Mouse (Mus musculus): Measurements from ENCODE around the gene Il27. TPM values are rescaled to one million over a fixed set of nuclear protein-coding genes. Genes with fewer than 3 reads are reported as not detected.

Gene Il27
- polyA plus RNA-seq, 1 experiment, result 1.8 TPM

DNA sequence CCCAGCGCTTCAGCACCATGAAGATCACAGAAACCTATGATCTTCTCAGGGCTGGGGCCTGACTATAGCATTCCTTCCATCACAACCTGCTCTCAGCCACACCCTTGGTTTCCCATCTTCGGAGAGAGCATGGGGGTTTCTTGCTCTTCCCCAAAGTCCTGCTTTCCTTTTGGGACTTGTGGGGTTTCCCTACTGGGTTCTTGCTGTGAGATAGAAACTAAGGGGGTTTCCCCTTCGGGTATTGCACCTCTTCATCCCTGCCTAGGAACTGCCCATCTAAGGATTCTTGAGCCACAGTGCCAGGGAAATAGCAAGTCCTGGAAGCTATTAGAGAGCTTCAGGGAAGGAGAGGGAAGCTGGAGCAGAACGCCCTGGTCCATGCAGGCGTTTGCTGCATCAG lies 1.1 kb upstream of the Il27 start:
- WGBS, result 92% methylated on average over 5 of the region's 5 CpGs
- no peak for TF ChIP-seq POLR2A (IDR thresholded peaks at IDR 0.05; ENCODE audit: control insufficient read depth, extremely low read depth, insufficient read depth, low read length, poor library complexity)
- no peak for TF ChIP-seq CTCF (IDR thresholded peaks at IDR 0.05; ENCODE audit: borderline replicate concordance, control insufficient read depth, extremely low read depth, insufficient read depth, low read length, poor library complexity)
- Histone ChIP-seq H3K27ac (ENCODE audit: control insufficient read depth, insufficient read depth, low read length) (no peak overlapping the region), H3K36me3 (ENCODE audit: control insufficient read depth, insufficient read depth, low read length) (no peaks in the 10 kb centered on the region), H3K4me1 (replicated peaks; ENCODE audit: control insufficient read depth, insufficient read depth, low read length) (no peaks in the 10 kb centered on the region), H3K27me3 (ENCODE audit: control insufficient read depth, insufficient read depth, low read length) (no peaks in the 10 kb centered on the region), H3K4me3 (ENCODE audit: control insufficient read depth, insufficient read depth, low read length) (no peak overlapping the region)
- DNase-seq, result no peak

DNA sequence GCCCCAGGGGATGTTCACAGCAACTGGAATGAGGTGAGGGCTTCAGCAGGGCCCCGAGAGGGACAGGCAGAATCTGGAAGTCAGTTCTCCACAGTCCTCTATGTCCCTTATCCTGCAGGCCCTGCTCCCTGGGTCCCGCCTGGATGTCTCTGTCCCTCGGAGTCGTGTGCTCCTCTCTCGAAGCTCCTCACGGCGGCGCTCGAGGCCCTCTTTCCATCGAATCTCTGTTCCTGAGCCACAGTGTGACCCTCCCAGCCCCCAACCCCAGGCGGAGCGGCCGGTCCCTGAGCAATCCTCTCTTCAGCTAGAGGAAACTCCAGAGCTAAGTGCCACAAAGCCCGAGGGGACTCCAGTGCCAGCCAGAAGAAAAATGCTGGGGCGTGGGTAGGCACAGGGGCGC lies 7.0 kb downstream of the Il27 start:
- no peaks in the 10 kb centered on the region for H3K27me3 ChIP-seq (ENCODE audit: control insufficient read depth, insufficient read depth, low read length)
- WGBS, result 91% methylated on average over 16 of the region's 16 CpGs
- no peaks in the 10 kb centered on the region for H3K36me3 ChIP-seq (ENCODE audit: control insufficient read depth, insufficient read depth, low read length)
- TF ChIP-seq CTCF (IDR thresholded peaks at IDR 0.05; ENCODE audit: borderline replicate concordance, control insufficient read depth, extremely low read depth, insufficient read depth, low read length, poor library complexity) (no peak), POLR2A (IDR thresholded peaks at IDR 0.05; ENCODE audit: control insufficient read depth, extremely low read depth, insufficient read depth, low read length, poor library complexity) (no peak)
- H3K4me1 ChIP-seq (replicated peaks; ENCODE audit: control insufficient read depth, insufficient read depth, low read length), result peaks cover 21% of the 10 kb centered on the region
- no peak for DNase-seq
- no peak overlapping the region for H3K27ac ChIP-seq (ENCODE audit: control insufficient read depth, insufficient read depth, low read length)
- no peak overlapping the region for H3K4me3 ChIP-seq (ENCODE audit: control insufficient read depth, insufficient read depth, low read length)

DNA sequence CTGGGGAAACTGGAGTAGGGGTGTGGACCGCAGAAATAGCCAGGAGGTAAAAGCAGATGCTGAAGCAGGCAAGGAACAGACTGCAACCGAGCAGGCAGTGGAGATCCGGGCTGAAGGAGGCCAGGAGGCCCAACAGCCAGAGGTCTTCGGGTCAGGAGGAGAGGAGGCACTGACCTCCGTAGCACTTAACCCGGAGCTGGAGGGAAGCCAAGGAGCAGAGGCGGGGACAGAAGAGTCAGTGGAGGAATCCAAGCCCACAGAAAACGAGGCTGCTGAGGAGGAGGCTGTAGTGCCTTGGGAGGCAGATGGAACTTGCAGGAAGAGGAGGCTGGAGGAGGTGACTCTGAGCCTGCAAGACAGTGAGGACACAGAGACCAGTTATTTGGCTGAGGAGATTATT lies 7.9 kb downstream of the Il27 start:
- no peaks in the 10 kb centered on the region for H3K36me3 ChIP-seq (ENCODE audit: control insufficient read depth, insufficient read depth, low read length)
- H3K27ac ChIP-seq (ENCODE audit: control insufficient read depth, insufficient read depth, low read length), result no peak overlapping the region
- no peak for TF ChIP-seq CTCF (IDR thresholded peaks at IDR 0.05; ENCODE audit: borderline replicate concordance, control insufficient read depth, extremely low read depth, insufficient read depth, low read length, poor library complexity)
- TF ChIP-seq POLR2A (IDR thresholded peaks at IDR 0.05; ENCODE audit: control insufficient read depth, extremely low read depth, insufficient read depth, low read length, poor library complexity), result no peak
- H3K4me3 ChIP-seq (ENCODE audit: control insufficient read depth, insufficient read depth, low read length), result no peak overlapping the region
- no peak for DNase-seq
- peaks cover 24% of the 10 kb centered on the region for H3K4me1 ChIP-seq (replicated peaks; ENCODE audit: control insufficient read depth, insufficient read depth, low read length)
- WGBS, result 84% methylated on average over 8 of the region's 8 CpGs
- no peaks in the 10 kb centered on the region for H3K27me3 ChIP-seq (ENCODE audit: control insufficient read depth, insufficient read depth, low read length)

DNA sequence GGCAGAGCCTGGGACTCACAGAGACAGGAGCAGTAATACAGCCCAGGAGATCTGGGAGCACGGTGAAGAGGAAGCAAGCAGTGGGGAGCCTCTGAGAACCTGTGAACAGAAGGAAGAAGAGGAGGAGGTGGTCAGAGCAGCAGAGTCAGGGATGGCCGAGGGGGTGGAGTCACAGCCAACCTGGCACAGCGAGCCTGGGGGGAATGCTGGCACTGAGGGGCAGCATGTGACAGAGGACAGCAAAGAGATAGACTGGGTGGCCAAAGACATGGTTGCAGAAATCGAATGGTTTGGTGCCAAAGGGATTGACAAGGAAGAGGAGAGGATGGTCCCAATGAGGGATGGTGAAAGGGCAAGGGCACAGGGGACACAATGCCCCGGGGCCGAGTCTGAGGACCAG lies 9.0 kb downstream of the Il27 start, which contains the start of gene Cln3:
Gene Cln3 (minus strand): TSS at position 101 of the 400 bp plus-strand sequence.
- no peaks in the 10 kb centered on the region for H3K27me3 ChIP-seq (ENCODE audit: control insufficient read depth, insufficient read depth, low read length)
- TF ChIP-seq POLR2A (IDR thresholded peaks at IDR 0.05; ENCODE audit: control insufficient read depth, extremely low read depth, insufficient read depth, low read length, poor library complexity) (no peak), CTCF (IDR thresholded peaks at IDR 0.05; ENCODE audit: borderline replicate concordance, control insufficient read depth, extremely low read depth, insufficient read depth, low read length, poor library complexity) (no peak)
- WGBS, result 65% methylated on average over 6 of the region's 6 CpGs
- no peak for DNase-seq
- peaks cover 24% of the 10 kb centered on the region for H3K4me1 ChIP-seq (replicated peaks; ENCODE audit: control insufficient read depth, insufficient read depth, low read length)
- H3K4me3 ChIP-seq (ENCODE audit: control insufficient read depth, insufficient read depth, low read length), result peak within 1 kb of the TSS; percentile 9; the same call in 1 of the 2 replicates
- H3K27ac ChIP-seq (ENCODE audit: control insufficient read depth, insufficient read depth, low read length), result peak within 1 kb of the TSS; percentile 34; the same call in 1 of the 2 replicates
- H3K36me3 ChIP-seq (ENCODE audit: control insufficient read depth, insufficient read depth, low read length), result no peaks in the 10 kb centered on the region

DNA sequence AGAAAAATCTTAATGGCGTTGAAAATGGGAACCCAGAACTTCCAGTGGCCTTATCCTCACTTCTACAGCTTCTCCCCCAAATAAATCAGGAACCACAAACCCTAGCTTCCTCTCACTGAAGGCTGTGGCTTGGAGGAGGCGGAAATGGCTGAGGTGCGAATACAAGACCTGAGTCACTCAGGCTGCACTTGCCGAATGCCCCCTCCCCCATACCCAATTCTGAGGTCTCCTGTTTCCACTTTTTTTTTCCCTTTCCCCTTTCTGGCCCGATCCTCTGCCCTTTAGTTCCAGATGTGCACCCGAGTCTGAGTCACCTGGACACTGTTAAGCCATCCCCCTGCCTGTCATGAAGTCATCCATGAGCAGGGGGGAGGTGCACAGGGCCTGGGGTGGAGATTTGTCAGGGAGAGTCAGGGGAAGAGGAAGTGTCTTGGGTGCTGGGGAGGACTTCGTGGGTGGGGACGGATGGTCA lies 10.2 kb downstream of the Il27 start, which contains the start of gene Apobr:
Gene Apobr (plus strand): TSS at position 437 of the 472 bp plus-strand sequence.
- DNase-seq, result peak; percentile 60
- peak within 1 kb of the TSS; percentile 34; the same call in 1 of the 2 replicates for H3K27ac ChIP-seq (ENCODE audit: control insufficient read depth, insufficient read depth, low read length)
- no peaks in the 10 kb centered on the region for H3K36me3 ChIP-seq (ENCODE audit: control insufficient read depth, insufficient read depth, low read length)
- peak within 1 kb of the TSS; percentile 9; the same call in 1 of the 2 replicates for H3K4me3 ChIP-seq (ENCODE audit: control insufficient read depth, insufficient read depth, low read length)
- 11% methylated on average over 8 of the region's 8 CpGs for WGBS
- H3K27me3 ChIP-seq (ENCODE audit: control insufficient read depth, insufficient read depth, low read length), result no peaks in the 10 kb centered on the region
- TF ChIP-seq CTCF (IDR thresholded peaks at IDR 0.05; ENCODE audit: borderline replicate concordance, control insufficient read depth, extremely low read depth, insufficient read depth, low read length, poor library complexity) (no peak), POLR2A (IDR thresholded peaks at IDR 0.05; ENCODE audit: control insufficient read depth, extremely low read depth, insufficient read depth, low read length, poor library complexity) (no peak)
- H3K4me1 ChIP-seq (replicated peaks; ENCODE audit: control insufficient read depth, insufficient read depth, low read length), result peaks cover 24% of the 10 kb centered on the region

DNA sequence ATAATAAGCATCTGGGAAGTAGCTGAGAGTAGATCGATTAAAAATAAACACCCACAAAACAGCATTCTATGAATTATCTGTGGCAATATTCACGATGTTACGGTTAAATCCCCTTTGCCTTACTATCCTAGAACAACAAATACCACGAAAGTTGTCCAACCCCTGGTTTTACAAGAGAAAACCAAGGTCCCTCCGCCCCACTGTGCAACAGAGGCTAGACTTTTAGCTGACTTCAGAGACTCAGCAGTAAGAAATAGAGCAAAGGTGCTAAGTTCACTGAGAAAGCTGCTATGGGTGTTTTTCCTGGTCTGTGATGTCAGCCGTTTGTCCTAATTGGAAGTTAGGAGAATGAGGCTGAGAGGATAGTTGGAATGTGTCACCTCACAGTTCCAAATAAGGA lies 11.0 kb downstream of the Il27 start:
- Histone ChIP-seq H3K4me1 (replicated peaks; ENCODE audit: control insufficient read depth, insufficient read depth, low read length) (peaks cover 24% of the 10 kb centered on the region), H3K36me3 (ENCODE audit: control insufficient read depth, insufficient read depth, low read length) (no peaks in the 10 kb centered on the region), H3K27me3 (ENCODE audit: control insufficient read depth, insufficient read depth, low read length) (no peaks in the 10 kb centered on the region), H3K4me3 (ENCODE audit: control insufficient read depth, insufficient read depth, low read length) (peak overlapping the region; percentile 81), H3K27ac (ENCODE audit: control insufficient read depth, insufficient read depth, low read length) (0 out of 2 replicates have a peak overlapping the region, but pooled peaks have one; percentile 79)
- WGBS, result 12% methylated on average over 6 of the region's 6 CpGs
- TF ChIP-seq CTCF (IDR thresholded peaks at IDR 0.05; ENCODE audit: borderline replicate concordance, control insufficient read depth, extremely low read depth, insufficient read depth, low read length, poor library complexity) (no peak), POLR2A (IDR thresholded peaks at IDR 0.05; ENCODE audit: control insufficient read depth, extremely low read depth, insufficient read depth, low read length, poor library complexity) (no peak)
- no peak for DNase-seq
